Mouse (Mus musculus) olfactory bulb, adult 2 months (tissue): ENCODE measurements around the gene Il12rb1. TPM values are rescaled to one million over a fixed set of nuclear protein-coding genes. Genes with fewer than 3 reads are reported as not detected.

Experiments used
- H3K27ac ChIP-seq: fragments of 200-500 bp; 2 replicates; pipeline ENCODE4 v1.5.1; 2012; ENCODE audit warnings: low read depth, low read length; ENCODE audit not compliant: insufficient read depth
- H3K4me1 ChIP-seq: fragments of 200-500 bp; 2 replicates; pipeline ENCODE4 v1.6.1; 2012; ENCODE audit warnings: low read length; ENCODE audit not compliant: control insufficient read depth, insufficient read depth
- H3K4me3 ChIP-seq: fragments of 200-500 bp; 2 replicates; pipeline ENCODE4 v1.5.1; 2012; ENCODE audit warnings: mild to moderate bottlenecking, low read depth, low read length, moderate library complexity; ENCODE audit not compliant: insufficient read depth
- CTCF ChIP-seq: fragments of 200-500 bp; IDR thresholded peaks from 2 replicates; pipeline ENCODE4 v1.5.1; 2012; ENCODE audit warnings: low read depth, mild to moderate bottlenecking, low read length, moderate library complexity; ENCODE audit not compliant: insufficient read depth
- POLR2A ChIP-seq: fragments of 200-500 bp; IDR thresholded peaks from 2 replicates; pipeline ENCODE4 v1.6.1; 2012; ENCODE audit warnings: mild to moderate bottlenecking, low read depth, low read length, moderate library complexity; ENCODE audit not compliant: insufficient read depth
- WGBS: fragments of 180-500 bp; shearing (Covaris S2); methylation state at CpG from one replicate; pipeline ENCODE4 v1.1.7; 2018; 5-methylcytosine and 5-hydroxymethylcytosine counted together
- polyA plus RNA-seq: library from polyadenylated mRNA; stranded (reverse); fragments of >200 nt; gene quantifications from 2 replicates; pipeline ENCODE4 v1.2.4, GENCODE M21; 2012; ENCODE audit warnings: low replicate concordance; ENCODE audit not compliant: missing spikeins, insufficient read depth, insufficient read length

Gene Il12rb1
- polyA plus RNA-seq, 1 experiment, result not detected

DNA sequence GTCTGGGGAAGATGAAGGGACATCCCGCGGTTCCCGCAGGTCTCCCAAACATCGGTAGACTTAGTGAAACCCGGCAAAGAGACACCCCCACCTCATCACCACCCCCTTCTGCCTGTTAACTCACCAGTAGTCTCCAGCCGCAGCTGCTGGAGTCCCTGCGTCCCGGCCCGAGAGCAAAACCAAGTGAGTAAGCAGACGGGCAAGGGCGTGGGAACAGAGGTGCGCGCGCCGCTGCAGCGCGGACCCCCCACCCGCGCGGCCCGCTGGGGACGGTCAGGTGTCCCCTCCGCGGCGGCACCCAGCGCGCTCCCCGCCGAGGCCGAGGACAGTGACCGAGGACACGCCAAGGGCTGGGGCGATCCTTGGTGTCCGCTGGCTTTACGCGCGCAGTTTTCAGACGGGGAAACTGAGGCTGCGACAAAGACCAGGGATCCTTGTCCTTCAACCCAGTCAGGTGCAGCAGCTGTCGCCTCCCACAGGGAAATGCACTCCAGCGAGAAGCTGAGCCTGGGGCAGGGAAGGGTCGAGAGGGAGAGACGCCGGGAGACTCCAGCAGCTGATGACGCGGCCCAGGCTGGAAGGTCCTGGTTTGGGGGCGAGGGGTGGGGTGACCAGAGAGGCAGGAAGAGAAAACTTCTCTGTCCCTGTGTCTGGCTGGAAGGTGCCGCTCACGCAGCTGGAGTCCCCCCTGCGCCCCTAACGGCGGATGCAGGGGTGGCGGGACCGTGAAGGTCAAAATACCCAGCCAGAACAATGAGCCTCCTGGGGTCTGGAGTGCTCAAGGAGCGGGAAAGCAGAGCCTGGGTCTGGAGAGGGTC lies 54.8 kb downstream of the Il12rb1 start, which contains the start of gene Kcnn1:
Gene Kcnn1 (minus strand): TSS at position 435 of the 818 bp plus-strand sequence.
- peak within 1 kb of the TSS; percentile 57 for H3K27ac ChIP-seq
- TF ChIP-seq CTCF, result peak; percentile 32; the same call in 1 of the 2 replicates
- no peak for TF ChIP-seq POLR2A
- WGBS, result 1% methylated on average over 55 of the region's 55 CpGs

DNA sequence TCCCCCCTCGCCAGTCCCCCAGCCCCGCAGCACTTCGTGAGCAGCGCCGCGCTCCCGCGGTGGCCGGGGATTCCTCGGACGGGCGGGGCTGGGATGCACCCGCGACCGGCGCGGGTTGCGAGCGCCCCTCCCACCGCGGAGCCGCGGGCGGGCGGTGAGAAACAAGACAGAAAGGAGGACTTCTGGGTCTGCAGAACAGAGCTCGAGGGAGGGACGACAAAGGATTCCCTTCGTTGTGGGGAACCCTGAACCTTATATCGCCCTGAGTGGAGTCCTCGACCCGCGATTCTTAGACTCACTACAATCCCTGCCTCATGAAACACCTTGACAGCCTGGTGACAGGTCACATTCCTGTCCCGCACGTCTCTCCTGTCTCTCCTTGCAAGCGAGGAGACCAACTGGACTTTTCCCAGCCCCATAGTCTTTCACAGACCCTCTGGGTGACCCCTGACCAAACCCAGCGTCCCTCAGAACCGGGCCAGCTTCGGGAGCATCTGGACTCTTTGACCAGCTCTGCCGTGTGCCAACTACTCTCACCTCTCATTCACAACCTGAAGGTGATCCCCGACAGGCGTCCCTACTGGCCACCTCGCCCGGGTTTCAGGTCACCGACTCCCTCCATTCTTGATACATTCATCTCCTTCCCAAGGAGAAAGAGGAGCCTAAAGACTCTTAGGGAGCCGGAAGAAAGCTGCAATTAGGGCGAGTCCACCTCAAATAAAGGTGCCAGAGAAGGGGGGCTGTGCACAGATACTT lies 55.9 kb downstream of the Il12rb1 start:
- Histone ChIP-seq H3K4me1 (peaks cover 47% of the 10 kb centered on the region), H3K4me3 (peak overlapping the region; percentile 58), H3K27ac (peak overlapping the region; percentile 57; the same call in 1 of the 2 replicates)
- WGBS, result 2% methylated on average over 46 of the region's 46 CpGs
- TF ChIP-seq POLR2A, result no peak
- TF ChIP-seq CTCF, result no peak

More for the DNA sequence above, 54.8 kb downstream of the Il12rb1 start, which contains the start of gene Kcnn1:
- H3K4me3 ChIP-seq, result peak within 1 kb of the TSS; percentile 58
- H3K4me1 ChIP-seq, result peaks cover 38% of the 10 kb centered on the region

DNA sequence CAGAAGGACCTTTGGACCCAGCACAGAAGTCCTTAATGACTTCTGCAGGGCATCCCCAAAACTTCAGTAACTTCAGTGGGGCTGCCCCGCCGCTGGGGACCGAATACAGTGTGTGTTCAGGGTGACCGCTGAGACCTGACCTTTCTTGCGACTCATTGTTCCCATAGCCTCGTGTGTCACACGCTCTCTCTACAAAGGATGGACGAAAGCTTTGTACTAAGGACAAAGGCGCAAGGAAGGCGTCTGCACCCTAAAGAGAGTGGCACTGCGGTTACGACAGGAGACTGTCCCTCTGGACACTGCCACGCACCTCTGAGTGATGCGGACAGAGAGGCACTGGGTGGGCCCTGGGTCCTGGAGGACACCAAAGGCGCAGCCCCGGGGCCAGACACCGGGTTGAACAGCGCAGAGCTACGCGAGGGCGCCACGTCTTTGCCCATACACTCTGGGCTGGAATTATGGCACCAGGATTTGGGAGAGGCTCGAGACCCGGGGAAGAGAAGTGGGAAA lies 56.5 kb downstream of the Il12rb1 start:
- H3K4me1 ChIP-seq, result peaks cover 53% of the 10 kb centered on the region
- no peak for TF ChIP-seq POLR2A
- no peak for TF ChIP-seq CTCF
- peak overlapping the region; percentile 85 for H3K27ac ChIP-seq
- peak overlapping the region; percentile 58 for H3K4me3 ChIP-seq
- WGBS, result 3% methylated on average over 24 of the region's 24 CpGs

DNA sequence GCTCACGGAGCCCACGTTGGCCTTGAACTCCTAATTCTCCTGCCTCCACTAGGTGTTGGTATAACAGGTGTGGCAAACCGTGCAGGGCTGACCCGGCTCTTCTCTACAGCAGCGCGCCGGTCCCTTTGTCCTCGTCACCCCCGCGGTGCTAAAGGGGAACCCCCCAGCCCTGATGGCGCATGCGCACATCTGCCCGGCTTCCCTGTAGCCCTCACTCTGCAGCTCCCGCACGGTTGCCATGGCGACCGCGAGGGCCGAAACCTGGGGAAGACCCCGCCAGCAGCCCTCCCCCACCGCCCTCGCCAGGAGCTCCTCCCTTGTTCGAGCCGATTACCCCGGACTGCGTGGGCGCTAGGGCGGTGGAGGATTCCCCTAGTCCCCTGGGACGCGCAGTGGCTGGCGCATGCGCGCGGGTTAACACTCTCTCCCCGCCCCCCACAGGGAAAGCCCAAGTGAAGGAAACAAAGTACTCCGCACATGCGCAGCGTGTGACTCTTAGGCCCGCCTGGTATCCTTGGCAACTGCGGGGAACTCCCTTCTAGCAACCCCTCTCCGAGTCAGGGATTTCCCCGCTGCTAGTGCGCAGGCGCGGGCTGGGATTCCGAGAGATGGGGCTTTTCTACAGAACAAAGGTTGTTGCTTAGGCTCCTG lies 57.2 kb downstream of the Il12rb1 start:
- Histone ChIP-seq H3K4me1 (peaks cover 55% of the 10 kb centered on the region), H3K27ac (peak overlapping the region; percentile 85), H3K4me3 (peak overlapping the region; percentile 58)
- WGBS, result under 1% methylated on average over 46 of the region's 46 CpGs
- TF ChIP-seq POLR2A (peak; percentile 54), CTCF (no peak)

DNA sequence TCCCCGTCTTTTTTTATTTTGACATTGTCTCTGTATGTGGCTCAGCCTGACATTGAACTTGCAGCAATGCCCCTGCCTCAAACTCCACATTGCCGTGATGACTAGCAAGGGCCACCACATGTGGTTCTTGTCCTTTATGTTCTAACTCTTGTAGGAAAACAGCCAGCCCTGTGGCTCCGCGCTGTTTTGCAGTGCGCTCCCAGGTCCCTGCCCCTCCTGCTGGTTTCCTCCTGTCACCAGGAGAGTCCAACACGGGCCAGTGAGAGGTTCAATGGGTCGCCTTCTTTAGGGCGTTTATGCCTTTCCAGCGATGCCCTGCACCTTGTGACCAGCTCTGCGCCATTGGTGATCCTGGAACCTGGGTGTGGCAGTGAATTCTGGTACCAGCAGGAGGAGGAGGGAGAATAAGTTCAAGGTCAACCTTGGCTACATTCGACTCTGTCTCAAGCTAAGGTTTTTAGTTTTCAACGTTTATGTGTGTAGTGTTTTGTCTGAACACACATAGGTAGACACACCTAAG lies 57.8 kb downstream of the Il12rb1 start:
- Histone ChIP-seq H3K4me1 (peaks cover 55% of the 10 kb centered on the region), H3K4me3 (peak overlapping the region; percentile 58), H3K27ac (peak overlapping the region; percentile 47)
- 7% methylated on average over 12 of the region's 12 CpGs for WGBS
- no peak for TF ChIP-seq POLR2A
- no peak for TF ChIP-seq CTCF

DNA sequence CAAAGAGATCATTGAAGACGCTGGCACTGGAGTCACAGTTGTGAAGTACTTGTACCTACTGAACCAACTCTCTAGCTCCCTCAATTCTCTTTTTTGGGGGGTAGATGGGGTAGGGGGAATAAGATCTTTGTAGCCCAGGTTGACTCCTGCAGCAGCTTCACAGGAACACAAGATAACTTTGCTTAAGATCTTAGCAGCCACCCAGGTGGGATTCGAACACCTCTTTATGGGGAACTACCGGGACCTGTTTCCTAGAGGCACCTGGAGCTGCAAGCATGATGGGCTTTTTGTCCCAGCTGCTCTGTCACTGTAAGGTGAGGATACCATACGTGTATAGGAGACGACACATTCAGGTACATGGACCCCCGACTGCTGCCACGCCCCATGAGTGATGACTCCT lies 58.3 kb downstream of the Il12rb1 start:
- H3K4me1 ChIP-seq, result peaks cover 55% of the 10 kb centered on the region
- H3K27ac ChIP-seq, result no peak overlapping the region
- WGBS, result 85% methylated on average over 7 of the region's 7 CpGs
- no peak overlapping the region for H3K4me3 ChIP-seq
- no peak for TF ChIP-seq POLR2A
- TF ChIP-seq CTCF, result no peak

DNA sequence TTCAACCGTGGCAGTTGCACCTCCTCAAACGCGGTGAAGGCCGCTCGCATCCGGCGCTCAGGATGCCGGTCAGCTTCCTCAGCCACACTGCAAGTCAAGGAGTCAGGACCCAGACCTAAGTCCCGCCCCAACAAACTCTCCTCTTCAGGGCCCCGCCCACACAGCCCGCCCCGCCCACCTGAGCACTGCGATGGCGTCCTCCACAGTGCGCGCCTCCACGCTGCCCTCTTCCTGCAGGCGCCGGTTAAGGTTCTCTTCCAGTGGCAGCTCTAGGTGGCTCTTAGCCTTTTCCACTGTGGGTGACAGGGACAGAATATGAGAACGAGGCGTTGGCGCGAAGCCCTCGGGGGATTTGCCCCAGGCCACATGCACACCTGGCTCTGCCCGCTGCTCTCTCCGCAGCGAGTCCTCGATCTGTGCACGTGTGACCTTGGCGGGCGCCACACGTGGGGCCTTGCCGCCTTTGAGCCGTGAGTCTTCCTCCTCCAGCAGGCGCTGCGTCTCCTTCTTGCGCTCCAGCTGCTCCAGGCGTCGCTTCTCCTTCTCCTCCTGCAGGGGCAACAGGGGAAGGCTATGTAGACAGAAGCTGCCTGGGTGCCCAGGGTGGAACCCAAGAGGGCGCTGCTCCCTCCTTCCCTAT lies 60.4 kb downstream of the Il12rb1 start:
- TF ChIP-seq CTCF, result no peak
- TF ChIP-seq POLR2A, result no peak
- 34% methylated on average over 40 of the region's 40 CpGs for WGBS
- Histone ChIP-seq H3K4me1 (peaks cover 50% of the 10 kb centered on the region), H3K27ac (no peak overlapping the region), H3K4me3 (no peak overlapping the region)

DNA sequence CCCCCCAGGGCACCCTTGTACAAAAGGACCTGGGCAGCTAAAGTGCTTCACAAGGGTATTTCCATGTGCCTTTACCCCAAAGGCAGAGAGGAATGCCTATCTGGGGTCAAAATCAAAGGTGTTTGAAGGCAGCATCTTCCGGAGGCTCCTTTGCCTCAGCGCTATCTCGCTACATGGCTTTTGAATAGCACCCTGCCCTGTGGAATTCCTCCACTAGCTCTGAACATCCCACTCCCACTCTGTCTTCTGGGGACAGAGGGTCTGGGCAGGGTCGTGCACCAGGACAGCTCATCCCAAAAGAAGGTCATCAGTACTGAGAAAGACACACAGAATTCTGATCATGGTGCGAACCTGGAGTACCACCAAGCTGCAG lies 60.9 kb downstream of the Il12rb1 start:
- Histone ChIP-seq H3K4me1 (peaks cover 50% of the 10 kb centered on the region), H3K4me3 (no peak overlapping the region), H3K27ac (no peak overlapping the region)
- TF ChIP-seq POLR2A, result no peak
- 45% methylated on average over 5 of the region's 5 CpGs for WGBS
